Mouse (Mus musculus) lung, adult 18-20 months (tissue): Measurements from ENCODE around the gene Alk.

ENCODE experiments used
- DNase-seq, 2 experiments: peaks; one replicate each; pipeline ENCODE4 v3.0.0; 2022; ENCODE audit warnings: mixed read lengths in 2 of 2

Gene Alk

GRCm38 (mm10) chr17:72012775-72013174 is 591.7 kb downstream of the Alk start:
- no peak for DNase-seq

- DNase-seq = no peak
These were observed 594.6 kb downstream of the Alk start for GRCm38 (mm10) chr17:72009836-72010235.

DNA sequence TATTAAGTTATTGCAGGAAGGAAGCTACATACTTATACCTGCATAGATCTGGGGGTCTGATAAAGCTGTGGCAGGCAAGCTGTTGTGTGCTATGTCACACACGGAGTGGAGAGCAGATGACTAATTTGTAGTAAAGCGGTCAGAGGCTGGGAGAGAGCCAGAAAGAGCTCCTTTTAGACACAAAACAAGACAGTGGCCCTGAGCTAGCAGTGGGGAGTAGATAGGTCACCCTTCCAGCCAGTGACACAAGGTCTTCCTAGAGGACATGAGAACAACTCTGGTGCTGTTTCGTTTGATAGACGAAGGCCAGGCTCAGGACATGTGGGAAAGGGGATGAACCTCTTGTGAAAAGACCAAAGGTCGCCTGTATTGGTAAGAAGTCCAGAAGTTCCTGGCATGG is 596.0 kb downstream of the Alk start:
- DNase-seq = no peak

GRCm38 (mm10) chr17:72005365-72005764 is 599.1 kb downstream of the Alk start:
- peak in 1 of 2 experiments; percentile 1 for DNase-seq

- no peak for DNase-seq
These were observed 604.6 kb downstream of the Alk start for GRCm38 (mm10) chr17:71999527-72000482.

- no peak for DNase-seq
These were observed 606.7 kb downstream of the Alk start for GRCm38 (mm10) chr17:71997680-71998079.

DNA sequence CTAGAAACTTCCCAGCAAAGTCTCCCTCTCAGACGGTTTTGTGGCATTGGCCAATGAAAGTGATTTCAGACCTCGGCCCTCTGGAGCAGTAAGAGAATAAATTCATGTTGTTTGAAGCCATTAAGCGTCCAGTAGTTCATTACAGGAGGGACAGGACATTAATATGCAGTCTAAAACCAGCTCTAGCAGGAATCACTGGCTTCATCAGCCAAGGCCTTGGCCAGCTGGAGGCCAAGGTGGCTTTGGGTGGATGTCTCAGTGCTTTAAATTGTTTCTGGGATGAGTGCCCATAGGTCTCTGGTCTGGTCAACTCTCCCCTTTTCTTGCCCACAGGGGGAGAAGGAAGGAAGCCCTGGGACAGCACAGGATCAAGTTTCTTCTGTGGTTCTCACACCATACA is 608.9 kb downstream of the Alk start:
- DNase-seq = no peak

DNA sequence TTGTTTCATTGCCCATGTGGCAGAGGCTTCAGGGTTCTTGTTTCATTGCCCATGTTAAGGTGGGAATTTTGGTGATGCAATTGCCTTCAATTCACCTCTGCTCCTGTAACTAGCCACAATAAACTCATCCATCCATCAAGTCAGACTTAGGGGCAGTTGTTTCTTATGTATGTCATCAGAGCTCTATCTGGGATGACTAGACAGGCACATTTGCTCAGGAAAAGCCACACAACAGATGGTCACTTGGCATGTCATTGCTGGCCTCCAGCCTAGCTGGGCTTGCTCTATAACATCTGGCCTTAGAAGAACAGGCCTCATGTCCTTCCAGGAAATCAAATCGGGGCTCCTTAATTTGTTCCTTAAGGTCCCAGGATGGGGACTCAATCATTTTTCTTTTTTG is 610.3 kb downstream of the Alk start:
- peak in 1 of 2 experiments; percentile 10 for DNase-seq

GRCm38 (mm10) chr17:71993011-71993410 is 611.4 kb downstream of the Alk start:
- no peak for DNase-seq

GRCm38 (mm10) chr17:71991260-71991659 is 613.2 kb downstream of the Alk start:
- no peak for DNase-seq

DNA sequence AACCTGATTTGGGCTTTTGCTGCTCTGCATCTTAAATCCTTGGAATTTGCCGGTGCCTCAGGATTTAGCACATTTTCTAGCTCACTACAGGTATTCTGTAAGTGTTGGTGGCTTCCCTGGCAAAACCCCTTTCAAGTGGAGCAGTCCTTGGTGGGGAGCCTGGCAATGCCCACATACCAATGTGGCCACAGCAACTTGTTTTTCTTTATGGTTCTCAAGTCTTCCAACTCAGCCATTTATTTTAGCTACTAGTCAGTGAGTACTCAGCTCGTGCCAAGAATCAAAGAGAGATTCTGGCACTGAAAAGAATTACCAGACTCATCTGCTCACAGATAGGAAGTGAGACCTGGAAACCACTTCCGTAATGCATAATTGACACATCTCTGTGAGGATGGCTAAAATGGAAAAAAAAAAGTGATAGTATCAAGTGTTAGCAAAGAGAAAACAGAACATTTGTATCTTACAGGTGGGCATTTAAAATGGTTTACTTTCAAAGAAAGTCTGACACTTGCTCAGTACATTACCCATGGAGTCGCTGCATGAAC is 614.2 kb downstream of the Alk start:
- no peak for DNase-seq

- no peak for DNase-seq
These were observed 615.5 kb downstream of the Alk start for GRCm38 (mm10) chr17:71988736-71989569.

GRCm38 (mm10) chr17:71986998-71987397 is 617.4 kb downstream of the Alk start:
- no peak for DNase-seq

DNA sequence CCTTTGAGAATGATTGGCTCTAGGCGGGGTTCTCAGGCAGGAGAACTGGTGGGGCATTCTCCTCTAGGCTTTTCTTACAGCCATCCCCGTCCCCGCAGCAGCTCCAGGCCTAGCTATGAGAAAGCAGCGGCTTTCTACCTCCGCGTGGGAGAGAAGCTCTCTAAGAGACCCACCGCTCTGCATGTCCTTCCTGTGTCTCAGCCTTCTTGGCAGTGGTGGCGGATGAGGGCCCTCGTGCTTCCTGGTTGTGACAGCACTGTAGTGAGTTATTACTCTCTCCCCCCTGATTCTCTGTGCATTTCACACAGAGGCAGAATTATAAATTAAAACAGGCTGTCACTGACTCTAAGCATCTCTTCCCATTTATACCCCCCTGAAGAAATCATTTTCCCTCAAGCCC is 618.0 kb downstream of the Alk start:
- DNase-seq = no peak

GRCm38 (mm10) chr17:71981177-71981576 is 623.2 kb downstream of the Alk start:
- no peak for DNase-seq

DNA sequence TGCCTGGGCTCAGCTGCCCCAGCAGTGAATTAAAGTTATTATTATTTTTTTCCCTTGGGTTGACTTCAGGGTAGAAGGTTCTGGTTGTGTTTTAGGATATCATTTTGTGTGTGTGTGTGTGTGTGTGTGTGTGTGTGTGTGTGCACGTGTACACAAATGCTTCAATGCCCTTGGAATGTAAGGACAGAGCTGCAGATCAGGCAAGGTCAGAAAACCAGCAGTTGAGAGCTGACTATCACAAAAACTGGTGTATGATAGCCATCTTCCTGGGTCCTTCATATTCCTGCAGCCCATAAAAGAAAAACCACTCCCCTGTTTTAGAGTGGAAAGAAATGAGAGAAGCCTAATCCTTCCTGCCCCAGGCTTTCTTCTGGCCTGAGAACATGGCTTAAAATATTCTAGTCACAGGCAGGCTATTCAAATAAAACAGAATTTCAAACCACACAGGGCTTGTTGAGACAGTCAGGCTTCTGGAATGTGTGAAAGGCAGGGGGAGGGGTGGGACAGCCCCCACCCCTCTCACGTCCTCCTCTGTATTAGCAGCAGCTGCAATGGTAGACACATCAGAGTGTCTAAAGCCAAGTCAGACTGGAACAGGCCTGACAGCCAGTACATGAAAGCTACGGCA is 623.8 kb downstream of the Alk start:
- DNase-seq = no peak

DNA sequence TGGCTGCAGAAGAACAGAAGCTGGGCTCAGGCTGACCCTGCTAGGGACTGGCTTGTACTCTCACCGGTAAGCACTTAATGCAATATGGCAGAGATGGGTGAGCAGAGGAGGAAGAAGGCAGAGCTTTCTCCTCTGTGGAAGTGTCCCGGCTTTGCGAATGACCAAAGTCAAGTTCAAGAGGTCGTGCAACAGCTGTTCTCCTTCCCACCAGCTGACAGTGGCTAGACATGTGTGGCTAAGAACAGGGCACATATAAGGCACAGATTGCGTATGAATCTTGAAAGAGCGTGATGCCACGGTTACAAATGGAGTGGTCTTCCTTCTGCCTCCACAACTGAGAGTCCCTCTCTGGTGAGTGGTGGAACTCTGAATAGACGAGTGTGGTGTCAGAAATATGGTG is 625.3 kb downstream of the Alk start:
- no peak for DNase-seq

DNA sequence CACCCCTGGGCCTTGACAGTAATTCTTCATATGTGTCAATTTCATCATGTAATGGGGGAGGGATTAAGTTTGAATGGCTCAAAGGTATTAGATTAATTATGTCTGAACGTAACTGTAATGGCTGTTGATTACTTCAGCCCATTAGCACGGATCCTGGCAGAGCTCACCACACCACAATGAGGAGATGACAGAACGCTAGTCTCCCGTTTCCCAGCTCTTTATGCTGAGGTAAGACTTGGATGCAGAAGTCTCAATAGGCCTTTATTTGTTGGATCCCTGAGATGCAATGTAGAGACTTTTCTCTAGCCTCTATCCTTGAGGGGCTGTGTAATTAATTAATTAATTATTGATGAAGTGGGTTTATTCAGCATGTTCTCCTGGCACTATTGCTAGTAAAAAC is 627.8 kb downstream of the Alk start:
- no peak for DNase-seq

DNA sequence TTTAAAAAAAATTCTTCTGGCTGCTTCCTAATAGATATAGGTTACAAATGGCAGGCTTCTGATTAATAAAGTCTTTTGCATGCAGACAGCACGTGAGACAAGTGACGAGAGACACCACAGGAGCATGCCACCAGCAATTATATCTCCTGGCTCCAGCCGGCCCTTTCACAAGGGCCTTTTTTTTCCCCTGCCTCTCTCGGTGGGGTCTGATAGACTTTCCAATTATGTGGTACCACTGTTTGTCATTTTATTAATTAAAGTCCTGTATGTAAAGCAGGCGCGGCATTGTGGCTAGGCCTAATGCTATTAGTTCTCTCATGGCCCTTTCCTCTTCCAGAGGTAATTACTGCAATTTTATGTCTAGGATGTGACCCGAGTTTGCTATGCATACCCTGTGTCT is 630.7 kb downstream of the Alk start:
- DNase-seq = no peak

- no peak for DNase-seq
These were observed 637.1 kb downstream of the Alk start for GRCm38 (mm10) chr17:71967356-71967755.

DNA sequence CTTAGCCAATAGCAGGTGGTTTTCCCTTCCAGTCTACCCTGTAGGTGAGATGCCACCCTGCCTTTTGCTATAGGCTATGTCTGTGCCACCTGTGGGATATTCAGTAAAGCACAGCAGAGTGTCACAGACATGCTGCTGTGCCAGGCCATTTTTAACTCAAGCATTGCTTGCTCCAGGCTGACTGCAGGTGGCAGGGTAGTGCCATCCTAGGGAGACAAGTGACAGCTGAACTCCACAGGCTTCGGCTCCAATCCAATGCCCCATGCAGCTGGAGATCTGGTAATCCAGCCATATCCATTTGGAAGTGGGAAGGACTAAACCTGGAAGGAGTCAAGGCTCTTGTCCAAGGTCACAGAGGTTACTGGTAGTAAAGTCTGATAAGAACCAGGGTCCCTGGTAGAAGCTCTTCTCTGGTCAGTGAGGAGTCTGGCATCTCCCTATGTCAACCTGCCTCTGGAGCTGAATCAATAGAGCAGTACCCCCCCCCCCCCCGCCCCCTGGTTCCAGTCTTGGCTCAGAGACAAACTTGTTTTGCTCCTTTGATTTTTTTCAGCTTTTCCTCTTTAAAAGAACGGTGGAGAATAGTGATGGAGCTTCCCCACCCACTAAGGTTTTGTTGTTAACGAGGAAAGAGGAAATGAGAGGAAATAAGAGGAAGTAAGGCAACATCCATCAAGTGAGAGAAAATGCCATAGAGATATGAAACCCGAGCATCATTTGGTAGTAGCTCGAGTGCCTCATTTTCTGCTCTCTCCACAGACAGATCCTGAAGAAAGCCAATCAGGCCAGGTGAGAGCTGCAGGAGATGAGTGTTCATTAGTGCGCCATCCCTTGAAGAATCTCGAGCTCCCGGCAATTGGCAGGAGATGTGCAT is 638.5 kb downstream of the Alk start:
- DNase-seq = peak in 1 of 2 experiments; percentile 5

- no peak for DNase-seq
These were observed 639.8 kb downstream of the Alk start for GRCm38 (mm10) chr17:71964610-71965009.
